Mouse (Mus musculus) forebrain, embryonic 13.5 days (tissue): Measurements from ENCODE around the gene Scimp. TPM values are rescaled to one million over a fixed set of nuclear protein-coding genes. Genes with fewer than 3 reads are reported as not detected.

Experiments
- ATAC-seq: fragments of 200-750 bp; cut with Nextera tagmentation; 2 replicates; pipeline ENCODE4 v1.8.0; 2017
- H3K27ac ChIP-seq: fragments of 300-500 bp; sonication (generic); 2 replicates; pipeline ENCODE4 v1.5.1; 2015; ENCODE audit warnings: inconsistent platforms, mild to moderate bottlenecking, moderate library complexity
- H3K27me3 ChIP-seq: fragments of 300-500 bp; sonication (generic); 2 replicates; pipeline ENCODE4 v1.6.1; 2015; ENCODE audit warnings: mild to moderate bottlenecking, inconsistent platforms
- H3K36me3 ChIP-seq: fragments of 300-500 bp; sonication (generic); 2 replicates; pipeline ENCODE4 v1.6.1; 2015; ENCODE audit warnings: mild to moderate bottlenecking, inconsistent platforms; ENCODE audit not compliant: poor library complexity, severe bottlenecking
- H3K4me1 ChIP-seq: fragments of 300-500 bp; sonication (generic); 2 replicates; pipeline ENCODE4 v1.6.1; 2015; ENCODE audit warnings: inconsistent platforms
- H3K4me2 ChIP-seq: fragments of 300-500 bp; sonication (generic); 2 replicates; pipeline ENCODE4 v1.6.1; 2015; ENCODE audit warnings: inconsistent platforms, mild to moderate bottlenecking, moderate library complexity
- H3K4me3 ChIP-seq: fragments of 300-500 bp; sonication (generic); 2 replicates; pipeline ENCODE4 v1.5.1; 2015; ENCODE audit warnings: mild to moderate bottlenecking, inconsistent platforms
- H3K9ac ChIP-seq: fragments of 300-500 bp; sonication (generic); 2 replicates; pipeline ENCODE4 v1.6.1; 2015; ENCODE audit warnings: mild to moderate bottlenecking, inconsistent platforms
- H3K9me3 ChIP-seq: fragments of 300-500 bp; sonication (generic); replicated peaks from 2 replicates; pipeline ENCODE4 v1.6.1; 2016; ENCODE audit warnings: inconsistent platforms
- WGBS: fragments of 180-500 bp; shearing (Covaris S2); methylation state at CpG from one replicate; pipeline ENCODE4 v1.1.7; 2015; 5-methylcytosine and 5-hydroxymethylcytosine counted together
- polyA plus RNA-seq: library from polyadenylated mRNA; unstranded; fragments of >200 nt; fragmentation: Nextera tagmentation; extraction: Ambion mirVana; gene quantifications from 2 replicates; pipeline ENCODE4 v1.2.1, GENCODE M21; 2015

Scimp gene
- polyA plus RNA-seq, 1 experiment from 2014 or later = not detected

DNA sequence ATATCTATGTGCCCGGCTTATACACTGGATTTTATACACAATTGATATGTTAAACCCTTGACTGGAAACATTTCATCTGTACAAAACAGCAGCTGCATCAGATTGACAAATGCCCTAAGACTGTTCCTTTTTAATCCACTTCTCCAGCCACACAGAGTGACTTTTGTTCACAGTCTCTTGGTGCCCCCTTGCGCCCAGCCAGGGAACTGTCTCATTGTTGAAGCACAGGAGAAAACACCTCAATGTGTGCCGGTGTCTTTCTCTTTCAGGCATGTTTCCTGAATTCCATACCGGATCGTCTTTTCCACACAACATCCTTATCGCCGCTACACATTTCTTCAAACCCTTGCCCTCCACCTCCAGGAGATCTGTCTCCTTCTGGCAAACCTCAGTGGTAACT lies 56.7 kb downstream of the Scimp start:
- no peaks in the 10 kb centered on the region for H3K36me3 ChIP-seq
- no peak for ATAC-seq
- no peak overlapping the region for H3K27ac ChIP-seq
- H3K9me3 ChIP-seq = no peaks in the 10 kb centered on the region
- no peaks in the 10 kb centered on the region; the same call in 1 of the 2 replicates for H3K4me1 ChIP-seq
- no peak overlapping the region for H3K4me3 ChIP-seq
- 0 out of 2 replicates have a peak, but pooled peaks cover 2% of the 10 kb centered on the region for H3K27me3 ChIP-seq
- 8% methylated on average over 7 of the region's 7 CpGs for WGBS
- H3K9ac ChIP-seq = no peak overlapping the region
- no peak overlapping the region for H3K4me2 ChIP-seq

DNA sequence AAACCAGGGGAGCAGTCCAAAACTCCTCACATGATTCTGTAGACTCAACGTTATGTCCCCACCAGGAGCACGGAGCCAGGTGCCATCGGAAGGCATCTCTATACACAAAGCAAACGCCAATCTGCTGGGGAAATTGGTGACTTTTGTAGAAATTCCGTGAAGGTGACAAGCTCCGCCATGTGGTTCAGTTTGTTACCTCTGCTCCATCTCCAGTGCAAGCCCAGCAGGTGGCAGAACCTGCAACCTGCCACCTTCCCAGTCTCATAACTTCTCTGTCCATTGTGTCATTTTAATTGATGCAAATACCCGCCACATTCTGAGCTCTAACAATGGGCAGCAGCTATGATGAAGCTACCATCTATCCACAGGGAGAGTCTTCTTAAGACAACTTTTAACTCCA lies 57.4 kb downstream of the Scimp start:
- Histone ChIP-seq H3K4me1 (no peaks in the 10 kb centered on the region; the same call in 1 of the 2 replicates), H3K9me3 (no peaks in the 10 kb centered on the region), H3K4me2 (no peak overlapping the region), H3K27ac (no peak overlapping the region), H3K9ac (no peak overlapping the region), H3K36me3 (no peaks in the 10 kb centered on the region), H3K27me3 (0 out of 2 replicates have a peak, but pooled peaks cover 2% of the 10 kb centered on the region), H3K4me3 (no peak overlapping the region)
- WGBS = 56% methylated on average over 7 of the region's 7 CpGs
- no peak for ATAC-seq

DNA sequence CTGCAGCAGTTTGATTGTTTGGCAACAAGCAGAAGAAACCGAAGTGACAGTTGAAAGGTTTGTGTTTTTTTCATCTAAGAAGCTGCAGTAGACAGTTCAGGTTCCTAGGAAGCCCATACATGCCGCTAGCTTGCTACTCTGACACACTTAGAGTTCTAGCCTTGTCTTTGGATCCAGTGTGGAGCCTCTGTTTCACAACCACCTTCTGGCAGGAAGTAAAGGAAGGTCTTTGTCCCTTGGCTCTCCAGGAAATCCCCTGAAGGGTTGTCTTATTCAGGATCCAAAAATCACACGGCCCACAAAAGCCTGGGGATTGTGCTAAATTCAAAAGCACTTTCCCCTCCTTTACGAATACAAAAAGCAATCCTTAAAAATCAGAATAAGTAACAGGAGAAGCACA lies 57.9 kb downstream of the Scimp start:
- Histone ChIP-seq H3K27me3 (0 out of 2 replicates have a peak, but pooled peaks cover 2% of the 10 kb centered on the region), H3K4me3 (no peak overlapping the region), H3K9ac (no peak overlapping the region), H3K27ac (no peak overlapping the region), H3K4me1 (no peaks in the 10 kb centered on the region; the same call in 1 of the 2 replicates), H3K9me3 (no peaks in the 10 kb centered on the region), H3K36me3 (no peaks in the 10 kb centered on the region), H3K4me2 (no peak overlapping the region)
- WGBS = 37% methylated on average over 4 of the region's 4 CpGs
- ATAC-seq = no peak

DNA sequence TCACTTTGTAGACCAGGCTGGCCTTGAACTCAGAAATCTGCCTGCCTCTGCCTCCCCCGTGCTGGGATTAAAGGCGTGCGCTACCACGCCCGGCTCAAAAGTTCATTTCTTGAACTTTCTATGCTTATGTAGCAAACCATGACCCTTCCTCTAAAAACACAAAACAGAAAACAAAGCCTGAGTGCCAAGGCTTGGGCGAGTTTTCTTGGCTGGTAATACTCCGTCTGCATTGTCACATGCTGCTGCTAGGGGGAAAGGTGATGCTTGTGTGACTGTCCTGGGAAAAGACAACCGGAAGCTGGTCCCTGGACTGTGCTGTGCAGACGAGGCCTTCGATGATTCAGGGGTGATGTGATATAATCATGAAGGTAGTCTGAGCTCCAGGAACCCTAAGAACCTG lies 59.2 kb downstream of the Scimp start:
- Histone ChIP-seq H3K4me3 (no peak overlapping the region), H3K36me3 (no peaks in the 10 kb centered on the region), H3K9me3 (no peaks in the 10 kb centered on the region), H3K27me3 (0 out of 2 replicates have a peak, but pooled peaks cover 2% of the 10 kb centered on the region), H3K9ac (no peak overlapping the region), H3K4me2 (no peak overlapping the region), H3K27ac (no peak overlapping the region), H3K4me1 (no peaks in the 10 kb centered on the region; the same call in 1 of the 2 replicates)
- no peak for ATAC-seq
- WGBS = 91% methylated on average over 10 of the region's 10 CpGs

DNA sequence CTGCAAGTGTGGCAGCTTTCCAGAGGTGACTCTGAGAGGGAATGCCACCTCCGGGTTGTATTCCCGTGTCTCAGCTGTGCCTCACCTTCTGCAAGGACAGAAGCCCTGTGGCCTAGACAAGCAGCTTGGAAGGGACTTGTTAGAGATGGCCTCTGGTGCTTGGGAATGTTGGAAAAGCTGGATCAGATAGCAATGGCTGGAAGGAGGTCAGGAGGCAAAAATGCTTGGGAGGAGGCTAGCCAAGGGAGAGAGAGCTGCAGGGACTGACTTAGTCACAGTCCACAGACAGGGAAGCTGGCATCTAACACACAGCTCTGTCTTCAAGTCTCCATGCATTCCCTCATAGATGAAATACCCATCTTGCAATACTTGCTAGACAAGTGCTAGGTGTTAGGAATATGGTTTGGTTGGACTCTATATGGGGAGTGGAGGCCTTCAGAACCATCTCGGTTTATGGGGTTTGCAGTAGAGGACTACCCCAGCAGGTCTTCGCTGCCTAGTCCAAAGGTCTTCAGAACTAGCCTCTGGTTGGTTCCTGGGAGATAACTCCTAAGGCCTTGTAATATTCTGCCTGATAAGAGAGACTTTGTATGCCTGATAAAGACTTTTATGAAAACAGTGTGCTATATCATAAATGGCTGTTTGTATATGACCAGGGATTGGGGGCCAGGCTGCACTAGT lies 59.9 kb downstream of the Scimp start:
- WGBS = 88% methylated on average over 4 of the region's 4 CpGs
- no peak for ATAC-seq
- H3K27me3 ChIP-seq = 0 out of 2 replicates have a peak, but pooled peaks cover 2% of the 10 kb centered on the region
- H3K9ac ChIP-seq = no peak overlapping the region
- H3K27ac ChIP-seq = no peak overlapping the region
- H3K36me3 ChIP-seq = no peaks in the 10 kb centered on the region
- no peaks in the 10 kb centered on the region for H3K9me3 ChIP-seq
- no peak overlapping the region for H3K4me2 ChIP-seq
- no peaks in the 10 kb centered on the region; the same call in 1 of the 2 replicates for H3K4me1 ChIP-seq
- H3K4me3 ChIP-seq = no peak overlapping the region

DNA sequence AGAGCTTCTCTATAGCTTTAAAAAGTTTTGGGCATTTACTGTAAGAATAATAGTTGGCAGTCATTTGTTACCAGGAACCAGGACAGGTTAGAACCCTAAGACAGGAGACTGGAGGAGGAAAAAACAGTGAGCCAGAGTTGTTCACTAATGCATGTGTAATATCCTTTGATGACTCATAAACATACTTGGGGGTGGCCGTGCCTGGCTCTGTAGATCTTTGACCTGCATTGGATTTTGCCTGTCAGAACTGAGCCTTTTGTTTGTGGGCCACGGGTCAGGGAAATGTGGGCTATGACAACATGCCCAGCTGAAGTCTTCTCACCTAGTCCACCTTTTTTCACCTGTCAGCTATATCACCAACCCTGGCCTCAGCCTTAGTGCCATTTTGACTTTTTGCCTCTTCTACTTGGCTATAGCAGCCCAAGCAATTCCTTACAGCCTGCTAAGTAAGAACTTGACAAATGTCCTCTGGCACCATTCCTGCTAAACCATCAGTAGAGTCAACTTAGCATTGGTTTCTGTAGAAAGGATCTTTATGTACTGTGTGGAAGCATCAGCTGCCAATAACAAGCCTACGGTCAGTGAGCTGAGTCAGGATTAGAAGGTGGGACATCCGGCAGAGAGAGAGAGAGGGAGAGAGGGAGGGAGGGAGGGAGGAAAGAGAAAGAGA lies 64.4 kb downstream of the Scimp start:
- Histone ChIP-seq H3K36me3 (no peaks in the 10 kb centered on the region), H3K9ac (no peak overlapping the region), H3K27me3 (no peaks in the 10 kb centered on the region), H3K4me2 (no peak overlapping the region), H3K4me1 (no peaks in the 10 kb centered on the region), H3K27ac (no peak overlapping the region), H3K9me3 (no peaks in the 10 kb centered on the region), H3K4me3 (no peak overlapping the region)
- ATAC-seq = no peak
- 92% methylated on average over 4 of the region's 4 CpGs for WGBS

DNA sequence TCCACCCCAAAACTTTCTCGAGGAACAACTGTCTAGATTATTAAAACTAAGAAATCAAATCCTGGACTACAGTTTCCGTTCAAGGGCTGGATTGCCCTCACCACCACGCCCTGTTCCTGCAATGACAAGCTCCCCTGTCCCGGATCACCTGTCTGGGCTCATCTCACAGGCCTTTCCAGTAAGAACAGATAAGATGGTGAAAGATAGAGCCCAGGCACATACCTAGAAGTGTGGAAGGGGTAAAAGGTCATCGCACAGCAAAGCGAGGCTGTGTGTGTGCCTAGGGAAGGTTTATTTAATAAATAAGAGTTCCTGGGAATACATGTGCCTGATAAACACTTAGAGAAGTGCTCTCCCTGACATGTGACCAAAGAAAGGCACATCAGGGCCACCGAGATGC lies 66.8 kb downstream of the Scimp start:
- Histone ChIP-seq H3K36me3 (no peaks in the 10 kb centered on the region), H3K9ac (no peak overlapping the region), H3K9me3 (no peaks in the 10 kb centered on the region), H3K4me2 (no peak overlapping the region), H3K4me1 (no peaks in the 10 kb centered on the region), H3K4me3 (no peak overlapping the region), H3K27me3 (no peaks in the 10 kb centered on the region), H3K27ac (no peak overlapping the region)
- WGBS = 87% methylated on average over 7 of the region's 7 CpGs
- ATAC-seq = no peak

DNA sequence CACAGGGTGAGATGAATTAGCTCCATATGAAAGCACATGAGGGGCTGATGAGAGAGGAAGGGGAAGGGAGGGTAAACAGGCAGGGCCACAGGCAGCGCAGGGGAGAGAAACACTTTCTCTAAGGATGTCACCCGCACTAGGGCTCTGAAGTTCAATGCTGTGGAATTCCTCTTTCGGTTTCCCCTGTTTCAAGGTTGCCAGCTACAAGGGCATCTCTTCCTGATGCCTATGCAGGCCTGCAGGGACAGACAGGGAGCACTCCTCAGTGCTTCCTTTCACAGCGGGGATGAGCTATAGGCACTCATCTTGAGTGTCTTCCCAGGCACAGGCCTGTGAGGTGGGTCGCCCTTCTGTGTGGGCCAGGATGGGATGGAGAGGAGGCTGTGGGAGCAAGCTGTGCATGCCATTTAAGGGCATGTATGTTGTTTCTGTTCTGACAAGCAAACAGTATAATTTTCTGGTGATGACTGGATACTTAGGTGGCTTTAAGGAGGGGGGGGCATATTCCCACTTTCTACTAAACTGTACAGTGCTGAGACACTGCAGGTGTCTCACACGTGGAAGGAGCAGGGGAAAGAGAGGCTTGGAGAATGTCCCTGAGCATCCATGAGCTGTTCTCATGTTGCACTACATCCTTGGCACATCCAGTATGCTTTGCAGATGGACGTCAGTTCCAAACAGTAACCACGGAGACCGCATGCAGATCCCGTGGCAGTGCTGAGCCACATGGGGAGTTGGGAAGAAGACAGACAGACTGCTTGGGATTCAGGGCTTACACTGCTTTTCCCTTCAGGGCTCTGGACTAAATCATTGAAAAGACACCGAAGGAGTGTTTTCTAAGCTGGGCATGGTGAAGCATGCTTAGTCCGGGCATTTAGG lies 69.6 kb downstream of the Scimp start:
- Histone ChIP-seq H3K4me3 (no peak overlapping the region), H3K9me3 (no peaks in the 10 kb centered on the region), H3K4me2 (no peak overlapping the region), H3K27ac (no peak overlapping the region), H3K4me1 (no peaks in the 10 kb centered on the region), H3K9ac (no peak overlapping the region), H3K27me3 (no peaks in the 10 kb centered on the region), H3K36me3 (no peaks in the 10 kb centered on the region)
- WGBS = 81% methylated on average over 12 of the region's 12 CpGs
- no peak for ATAC-seq

DNA sequence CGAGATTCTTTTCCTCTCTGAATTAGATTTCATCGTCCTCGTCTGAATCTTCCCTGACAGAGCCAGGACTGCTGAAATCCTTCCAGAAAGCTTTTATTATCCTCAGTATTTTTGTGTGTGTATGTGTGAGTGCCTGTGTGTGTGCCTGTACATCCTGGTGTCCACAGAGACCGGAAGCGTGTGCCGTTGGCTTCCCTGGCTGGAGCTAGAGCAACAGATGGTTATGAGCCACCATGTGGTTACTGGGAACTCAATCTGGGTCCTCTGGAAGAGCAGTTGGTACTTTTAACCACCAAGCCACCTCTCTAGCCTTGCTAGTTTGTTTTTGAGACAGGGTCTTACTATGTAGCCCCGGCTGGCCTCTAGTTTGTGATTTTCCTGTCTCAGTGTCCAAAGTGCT lies 70.3 kb downstream of the Scimp start:
- ATAC-seq = no peak
- Histone ChIP-seq H3K36me3 (no peaks in the 10 kb centered on the region), H3K4me3 (no peak overlapping the region), H3K27me3 (no peaks in the 10 kb centered on the region), H3K4me1 (no peaks in the 10 kb centered on the region), H3K27ac (no peak overlapping the region), H3K4me2 (no peak overlapping the region), H3K9ac (no peak overlapping the region), H3K9me3 (no peaks in the 10 kb centered on the region)
- WGBS = 92% methylated on average over 7 of the region's 7 CpGs

DNA sequence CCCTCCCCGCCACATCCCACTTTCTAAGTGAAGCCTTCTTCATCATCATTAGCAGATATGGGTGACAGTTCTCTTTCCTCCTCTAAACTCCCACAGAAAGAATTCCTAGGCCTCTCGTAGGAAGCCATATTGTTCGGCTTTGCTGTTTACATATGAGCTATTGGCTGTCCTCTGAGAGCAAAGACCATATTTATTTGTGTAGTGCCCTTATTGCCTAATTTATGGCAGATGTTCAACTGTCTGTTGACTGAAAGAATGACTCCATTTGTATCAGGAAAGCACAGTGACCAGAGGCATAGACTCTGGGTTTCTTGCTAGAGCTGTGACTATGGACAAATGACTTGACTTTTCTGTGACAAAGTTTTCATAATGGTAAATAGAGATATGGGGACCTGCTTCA lies 70.8 kb downstream of the Scimp start:
- no peak overlapping the region for H3K27ac ChIP-seq

More for the DNA sequence above, 70.8 kb downstream of the Scimp start:
- Histone ChIP-seq H3K9ac (no peak overlapping the region), H3K4me2 (no peak overlapping the region), H3K36me3 (no peaks in the 10 kb centered on the region), H3K9me3 (no peaks in the 10 kb centered on the region), H3K27me3 (no peaks in the 10 kb centered on the region), H3K4me1 (no peaks in the 10 kb centered on the region), H3K4me3 (no peak overlapping the region)
- WGBS = 92% methylated on average over 3 of the region's 3 CpGs
- no peak for ATAC-seq
